Mouse (Mus musculus): ENCODE measurements around the gene Kcnma1. TPM values are rescaled to one million over a fixed set of nuclear protein-coding genes. Genes with fewer than 3 reads are reported as not detected.
A peak's percentile ranks its signal among the peaks of the same experiment; 100 is the strongest.

Kcnma1 gene
- total RNA-seq, 2 experiments from 2014 or later: 194 to 195 TPM

DNA sequence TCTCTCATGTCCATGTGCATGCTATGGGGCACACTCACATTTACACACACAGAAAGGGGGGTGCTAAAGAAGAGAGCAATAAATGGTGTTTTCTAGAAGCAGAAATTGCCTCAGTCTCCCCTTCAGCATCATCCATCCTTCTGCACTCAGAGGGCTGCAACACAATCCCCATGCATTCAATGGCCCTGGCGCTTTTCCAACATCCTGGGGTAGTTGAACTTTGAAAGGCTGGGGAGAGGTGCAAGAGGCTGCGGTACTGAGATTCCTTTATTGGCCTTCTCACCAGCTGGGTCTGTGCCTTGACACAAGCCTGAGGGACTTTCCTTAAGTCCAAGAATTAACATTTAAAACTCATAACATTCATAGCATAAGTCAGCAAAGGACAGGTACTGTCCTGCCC, 8.0 kb downstream of the Kcnma1 start:
- no peak for TF ChIP-seq CTCF (IDR thresholded peaks at IDR 0.05)
- H3K27ac ChIP-seq: no peak overlapping the region
- intact Hi-C loops (cut with DNase I): loop anchor here (5.0 kb wide), 1 partner anchor 324 kb away; no protein-coding TSS in a partner anchor
- H3K4me3 ChIP-seq: no peak overlapping the region
- no peak for DNase-seq (ENCODE audit: extremely low spot score in 1 of 2, low spot score in 2 of 2)

DNA sequence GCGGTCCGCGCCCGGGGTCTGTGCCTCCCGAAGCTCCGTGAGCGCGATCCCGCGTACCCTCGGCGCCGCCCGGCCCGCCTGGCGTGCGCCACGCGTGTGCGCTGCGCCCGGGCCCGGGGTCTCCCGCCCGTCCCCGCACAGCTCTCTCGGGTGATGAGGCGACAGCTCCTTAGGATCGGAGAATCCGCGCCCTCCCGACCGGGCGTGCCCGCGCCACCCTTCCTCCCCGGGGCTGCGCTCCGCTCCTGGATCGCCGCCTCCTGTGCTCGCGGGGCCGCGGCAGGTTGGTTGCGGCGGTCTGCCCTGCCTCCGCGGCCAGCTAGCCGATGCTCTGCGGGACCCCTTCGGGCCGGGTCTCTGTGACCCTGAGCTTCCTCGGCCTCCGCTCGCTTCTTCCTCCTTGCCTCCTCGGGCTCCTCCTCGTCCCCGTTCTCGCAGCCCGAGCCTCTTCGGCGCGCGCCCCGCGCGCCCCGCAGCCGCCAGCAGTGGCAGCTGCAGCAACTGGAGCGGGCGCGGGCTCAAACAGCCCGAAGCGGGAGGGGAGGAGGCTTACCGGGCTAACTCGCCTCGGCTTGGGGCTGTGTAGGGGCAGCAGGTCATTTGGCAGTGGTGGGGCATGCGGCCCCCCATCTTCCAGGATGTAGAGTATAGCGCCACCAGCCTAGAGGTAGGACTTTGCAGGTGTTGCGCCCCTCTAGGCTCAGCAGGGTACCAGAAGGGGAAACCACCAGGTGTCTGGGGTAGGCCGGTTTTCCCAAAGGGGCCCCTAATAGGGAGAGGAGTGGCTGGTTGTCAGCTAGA, 9.6 kb downstream of the Kcnma1 start:
- intact Hi-C loops (cut with DNase I): loop anchor here (5.0 kb wide), 3 partner anchors 107 to 322 kb away; no protein-coding TSS in a partner anchor
- peak overlapping the region; percentile 88 for H3K4me3 ChIP-seq
- peak; percentile 58 for TF ChIP-seq CTCF (IDR thresholded peaks at IDR 0.05)
- peak; percentile 53 to 63 for DNase-seq (ENCODE audit: extremely low spot score in 1 of 2, low spot score in 2 of 2)
- peak overlapping the region; percentile 98 for H3K27ac ChIP-seq

DNA sequence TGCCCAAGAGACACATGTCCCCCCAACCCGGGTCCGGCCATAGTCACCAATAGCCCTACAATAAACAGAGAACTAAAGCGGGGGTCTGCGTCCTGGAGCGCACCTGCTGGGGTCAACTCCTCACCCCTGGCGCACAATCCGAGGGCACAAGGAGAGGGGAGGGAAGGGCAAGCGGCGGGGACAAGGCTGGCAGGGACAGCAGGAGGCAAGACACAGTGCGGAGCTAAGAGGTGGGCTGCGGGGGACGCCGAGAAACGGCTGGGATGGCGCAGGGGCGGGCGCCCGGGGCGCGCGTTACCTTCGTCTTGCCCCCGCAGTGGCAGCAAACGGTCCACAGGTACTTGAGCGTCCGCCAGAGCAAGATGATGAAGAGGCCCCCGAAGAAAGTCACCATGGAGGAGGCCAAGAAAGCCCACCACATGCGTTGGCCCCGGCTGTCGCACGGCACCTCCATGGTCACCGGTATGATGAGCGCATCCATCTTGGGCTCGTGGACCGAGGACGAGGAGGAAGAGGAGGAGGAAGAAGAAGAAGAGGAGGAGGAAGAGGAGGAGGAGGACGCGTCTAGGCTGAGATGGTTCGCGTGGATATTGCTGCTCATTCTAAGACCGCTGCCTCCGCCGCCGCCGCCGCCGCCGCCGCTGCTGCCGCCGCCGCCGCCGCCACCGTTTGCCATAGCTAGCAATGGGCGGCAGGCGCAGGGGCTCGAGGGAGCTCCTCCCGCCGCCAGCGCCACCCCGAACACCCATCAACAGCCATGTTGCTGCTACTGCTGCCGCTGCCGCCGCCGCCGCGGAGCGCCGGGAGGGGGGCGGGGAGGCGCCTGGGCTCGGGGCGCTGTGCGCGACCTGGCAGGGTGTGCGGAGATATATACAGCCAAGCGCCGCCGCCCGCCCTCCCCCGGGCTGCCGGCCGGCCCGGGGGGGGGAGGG, 10.6 kb downstream of the Kcnma1 start:
- Histone ChIP-seq H3K4me3 (peak overlapping the region; percentile 88), H3K27ac (peak overlapping the region; percentile 98)
- DNase-seq (ENCODE audit: extremely low spot score in 1 of 2, low spot score in 2 of 2): peak; percentile 74 to 77
- no peak; the same call in 1 of the 2 replicates for TF ChIP-seq CTCF (IDR thresholded peaks at IDR 0.05)
- intact Hi-C loops (cut with DNase I): loop anchor here (2.0 to 5.0 kb wide), 3 partner anchors 106 to 421 kb away; no protein-coding TSS in a partner anchor

DNA sequence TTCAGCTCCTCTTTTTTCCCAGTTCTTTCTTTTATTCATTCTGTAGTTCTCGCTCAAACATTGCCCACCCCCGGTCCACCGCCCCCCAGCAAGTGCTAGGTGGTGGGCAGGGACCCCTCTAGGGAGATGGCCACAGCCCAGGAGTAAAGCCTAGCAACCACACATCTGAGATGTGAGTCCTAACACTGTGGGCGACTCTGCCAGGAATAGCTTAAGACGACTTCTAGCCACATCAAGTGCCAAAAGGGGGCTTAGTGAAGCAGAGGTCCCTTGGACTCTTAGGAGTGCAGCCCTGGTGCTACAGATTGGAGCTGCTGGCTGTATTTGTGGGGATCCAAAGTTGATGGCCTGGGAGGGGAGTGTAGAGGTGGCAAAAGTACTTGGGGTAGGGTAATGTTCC, 11.6 kb downstream of the Kcnma1 start:
- intact Hi-C loops (cut with DNase I): loop anchor here (2.0 to 5.0 kb wide), 3 partner anchors 105 to 420 kb away; no protein-coding TSS in a partner anchor
- peak in 1 of 2 experiments; percentile 44 for DNase-seq (ENCODE audit: extremely low spot score in 1 of 2, low spot score in 2 of 2)
- peak overlapping the region; percentile 88 for H3K4me3 ChIP-seq
- H3K27ac ChIP-seq: peak overlapping the region; percentile 98
- no peak for TF ChIP-seq CTCF (IDR thresholded peaks at IDR 0.05)

DNA sequence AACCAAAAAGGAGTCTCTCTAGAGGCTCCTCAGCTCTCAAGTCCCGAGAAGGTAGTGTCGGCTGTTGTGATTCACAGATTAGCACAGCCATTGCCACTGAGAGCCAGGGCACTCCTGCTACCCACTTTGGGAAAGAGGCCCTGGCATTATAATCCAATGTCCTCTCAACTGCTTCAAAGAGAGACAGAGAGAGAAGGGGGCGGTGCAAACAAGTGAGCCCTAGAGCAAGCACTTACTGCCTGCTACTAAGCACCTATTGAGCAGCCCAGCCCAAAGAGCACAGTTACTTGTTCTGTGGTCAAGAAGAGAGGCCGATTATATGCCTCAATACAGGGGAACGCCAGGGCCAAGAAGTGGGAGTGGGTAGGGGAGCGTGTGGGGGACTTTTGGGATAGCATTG, 16.4 kb downstream of the Kcnma1 start:
- intact Hi-C loops (cut with DNase I): no loop called here
- no peak for DNase-seq (ENCODE audit: extremely low spot score in 1 of 2, low spot score in 2 of 2)
- TF ChIP-seq CTCF (IDR thresholded peaks at IDR 0.05): no peak
- H3K4me3 ChIP-seq: no peak overlapping the region
- no peak overlapping the region for H3K27ac ChIP-seq

DNA sequence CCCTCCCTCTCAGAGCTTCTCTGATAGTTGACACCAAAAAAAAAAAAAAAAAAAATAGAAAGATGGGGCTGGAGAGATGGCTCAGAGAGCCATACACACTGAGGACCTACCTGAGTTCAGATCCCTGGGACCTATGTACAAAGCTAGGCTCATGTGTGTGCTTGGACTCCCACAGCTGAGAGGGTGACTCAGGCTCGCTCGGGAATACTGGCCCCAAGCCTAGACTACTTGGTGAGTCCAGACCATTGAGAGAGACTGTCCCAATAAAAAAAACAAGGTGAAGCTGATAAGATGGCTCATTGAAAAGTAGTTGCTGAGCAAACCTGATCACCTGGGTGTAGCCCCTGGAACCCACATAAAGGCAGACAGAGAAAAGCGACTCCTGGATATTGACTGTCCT, 18.5 kb downstream of the Kcnma1 start:
- no peak for TF ChIP-seq CTCF (IDR thresholded peaks at IDR 0.05)
- no peak overlapping the region for H3K27ac ChIP-seq
- intact Hi-C loops (cut with DNase I): no loop called here
- H3K4me3 ChIP-seq: no peak overlapping the region
- no peak for DNase-seq (ENCODE audit: extremely low spot score in 1 of 2, low spot score in 2 of 2)

DNA sequence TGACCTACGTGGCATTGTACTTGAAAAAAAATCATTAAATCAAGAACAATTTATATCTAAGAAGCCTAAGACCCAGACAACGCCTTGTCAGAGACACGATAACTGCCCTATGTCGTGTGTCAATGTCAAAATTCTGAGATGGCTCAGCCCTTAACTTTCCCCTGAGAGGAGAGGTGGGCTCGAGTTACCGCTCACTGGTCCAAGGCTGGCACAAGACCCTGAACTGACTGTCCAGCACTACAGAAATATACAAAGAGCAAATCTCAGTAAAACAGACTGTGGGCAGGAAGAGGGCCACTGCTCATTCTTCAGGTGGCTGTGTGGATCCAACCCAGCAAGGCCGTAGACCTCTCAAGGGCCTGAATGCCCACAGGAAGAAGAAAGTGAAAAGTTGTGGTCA, 23.4 kb downstream of the Kcnma1 start:
- TF ChIP-seq CTCF (IDR thresholded peaks at IDR 0.05): no peak
- H3K4me3 ChIP-seq: no peak overlapping the region
- intact Hi-C loops (cut with DNase I): no loop called here
- DNase-seq (ENCODE audit: extremely low spot score in 1 of 2, low spot score in 2 of 2): no peak
- H3K27ac ChIP-seq: no peak overlapping the region

DNA sequence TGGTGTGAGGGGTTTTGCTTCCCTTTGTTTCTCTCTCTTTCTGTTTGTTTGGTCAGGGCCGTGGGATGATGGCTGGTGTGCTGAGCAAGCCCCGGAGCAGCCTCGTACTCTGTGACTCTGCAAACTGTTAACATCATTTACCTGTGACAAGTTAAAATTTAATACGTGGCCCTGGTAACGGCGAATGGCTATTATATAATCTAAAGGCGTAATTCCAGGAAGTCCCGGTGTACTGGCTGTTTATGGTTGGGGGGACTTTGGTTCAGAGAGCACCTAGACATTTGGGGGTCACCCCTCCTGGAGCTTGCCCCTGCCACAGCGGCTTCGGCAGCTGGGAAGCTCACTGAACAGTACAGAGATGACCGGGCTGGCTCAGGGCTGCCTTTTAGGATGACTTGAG, 24.6 kb downstream of the Kcnma1 start:
- TF ChIP-seq CTCF (IDR thresholded peaks at IDR 0.05): no peak
- intact Hi-C loops (cut with DNase I): no loop called here
- no peak overlapping the region for H3K4me3 ChIP-seq
- H3K27ac ChIP-seq: peak overlapping the region; percentile 50; the same call in 1 of the 2 replicates
- DNase-seq (ENCODE audit: extremely low spot score in 1 of 2, low spot score in 2 of 2): no peak

DNA sequence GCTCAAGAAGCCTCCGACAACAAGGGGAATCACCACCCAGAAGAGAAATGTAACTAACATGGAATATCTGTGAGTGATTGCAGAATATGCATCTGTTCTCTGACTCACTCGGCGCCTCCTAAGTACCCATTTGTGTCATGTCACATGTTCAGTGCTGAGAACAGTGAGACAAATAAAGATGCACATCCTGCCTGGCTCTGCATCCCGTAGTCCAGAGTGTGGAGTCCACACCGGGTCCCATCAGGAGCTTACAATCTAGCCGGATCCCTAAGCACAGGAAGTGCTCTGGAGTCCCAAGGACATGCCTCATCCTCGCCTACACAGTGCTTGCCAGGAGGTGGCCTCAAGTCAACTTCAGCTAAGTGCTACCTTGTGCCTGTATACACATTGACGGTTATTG, 32.1 kb downstream of the Kcnma1 start:
- intact Hi-C loops (cut with DNase I): no loop called here
- Histone ChIP-seq H3K27ac (peak overlapping the region; percentile 79), H3K4me3 (no peak overlapping the region)
- DNase-seq (ENCODE audit: extremely low spot score in 1 of 2, low spot score in 2 of 2): peak in 1 of 2 experiments; percentile 52
- TF ChIP-seq CTCF (IDR thresholded peaks at IDR 0.05): no peak

DNA sequence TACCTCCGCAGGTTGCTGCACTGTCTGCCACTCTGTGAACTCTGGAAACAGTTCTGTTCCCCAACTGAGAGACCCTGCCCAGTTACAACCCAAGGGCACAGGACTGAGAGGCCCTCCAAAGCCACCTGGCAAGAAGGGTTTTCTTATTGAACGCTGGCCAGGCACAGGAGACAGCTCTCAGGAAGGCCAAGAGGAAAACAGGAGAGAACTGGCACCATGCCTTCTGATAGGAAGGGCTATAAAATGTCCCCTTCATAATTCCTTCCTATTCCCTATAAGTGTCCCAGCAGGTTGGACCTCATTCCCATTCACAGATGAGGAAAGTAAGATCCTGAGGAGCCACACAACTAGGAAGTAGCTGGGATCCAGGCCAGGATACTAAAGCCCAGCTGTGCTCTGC, 39.6 kb downstream of the Kcnma1 start:
- no peak for TF ChIP-seq CTCF (IDR thresholded peaks at IDR 0.05)
- intact Hi-C loops (cut with DNase I): no loop called here

DNA sequence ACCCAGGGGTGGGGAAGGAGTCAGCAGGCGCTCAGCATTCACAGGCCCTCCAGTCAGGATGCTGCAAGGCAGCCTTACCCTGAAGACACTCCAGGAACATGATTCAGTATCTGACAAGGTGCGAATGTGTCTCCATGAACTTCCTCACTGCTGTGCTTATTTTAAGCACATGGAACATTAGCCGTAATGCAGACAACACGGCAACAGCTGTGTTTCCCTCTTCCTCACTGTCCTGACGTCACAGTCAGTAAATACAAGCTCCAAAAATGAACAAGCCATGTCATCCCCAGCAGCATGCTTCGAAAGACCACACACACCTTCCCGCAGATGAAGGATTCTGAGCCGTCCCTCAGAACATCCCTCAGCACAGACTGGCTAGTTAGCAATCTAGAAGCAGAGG, 47.8 kb downstream of the Kcnma1 start:
- Histone ChIP-seq H3K4me3 (no peak overlapping the region), H3K27ac (peak overlapping the region; percentile 71)
- peak; percentile 26 to 58 for DNase-seq (ENCODE audit: extremely low spot score in 1 of 2, low spot score in 2 of 2)
- intact Hi-C loops (cut with DNase I): loop anchor here (5.0 kb wide), 1 partner anchor 79 kb away; no protein-coding TSS in a partner anchor
- TF ChIP-seq CTCF (IDR thresholded peaks at IDR 0.05): no peak

More for the DNA sequence above, 39.6 kb downstream of the Kcnma1 start:
- no peak for DNase-seq (ENCODE audit: extremely low spot score in 1 of 2, low spot score in 2 of 2)
- H3K27ac ChIP-seq: peak overlapping the region; percentile 32
- H3K4me3 ChIP-seq: no peak overlapping the region

DNA sequence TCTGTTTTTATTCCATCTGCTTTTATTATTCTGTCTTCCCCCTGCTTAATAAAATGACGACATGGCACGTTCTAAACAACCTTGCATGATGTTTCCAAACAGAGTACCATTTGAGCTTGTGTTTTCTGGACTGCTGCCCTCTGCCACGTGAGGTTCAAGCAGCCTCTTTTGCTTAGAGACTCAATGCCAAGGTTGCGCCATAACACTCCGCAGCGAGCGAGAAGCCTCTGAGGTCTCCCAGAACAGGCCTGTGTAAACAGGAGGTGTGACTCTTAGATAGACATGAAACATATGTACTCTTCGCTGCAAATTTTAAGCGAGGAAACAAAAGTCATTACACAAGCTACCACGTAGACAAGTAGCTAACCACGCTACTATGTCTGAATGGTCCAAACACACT, 55.2 kb downstream of the Kcnma1 start:
- intact Hi-C loops (cut with DNase I): no loop called here
- Histone ChIP-seq H3K4me3 (no peak overlapping the region), H3K27ac (no peak overlapping the region)
- TF ChIP-seq CTCF (IDR thresholded peaks at IDR 0.05): no peak
- no peak for DNase-seq (ENCODE audit: extremely low spot score in 1 of 2, low spot score in 2 of 2)

All from left cerebral cortex, adult 2 months (tissue).